Mouse (Mus musculus): Measurements from ENCODE around the gene Pyy. TPM values are rescaled to one million over a fixed set of nuclear protein-coding genes. Genes with fewer than 3 reads are reported as not detected.

Gene Pyy
- polyA plus RNA-seq, 1 experiment from 2014 or later, result not detected

DNA sequence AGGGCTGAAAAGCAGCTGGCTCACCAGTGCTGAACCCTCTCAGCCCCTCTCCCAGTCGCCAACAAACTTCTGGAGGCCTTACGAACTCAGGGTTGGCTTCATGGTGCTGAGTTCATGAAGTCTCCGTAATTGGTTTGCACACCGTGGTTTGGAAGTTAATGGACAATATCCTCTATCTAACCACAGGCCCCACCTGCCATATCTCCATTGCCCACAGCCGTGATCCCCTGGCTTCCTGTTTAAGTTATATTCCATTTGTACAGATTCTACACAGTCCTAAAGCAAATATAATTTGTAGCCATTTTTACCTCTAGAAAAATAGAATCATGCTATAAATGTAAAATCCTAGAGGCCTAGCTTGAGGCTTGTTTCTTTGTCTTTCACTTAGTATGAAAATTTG is 34.9 kb downstream of the Pyy start:
- DNase-seq (ENCODE audit: low spot score) (no peak), ATAC-seq (replicated peaks; ENCODE audit: low FRiP score, low read depth) (no peak)
- Histone ChIP-seq H3K4me3 (replicated peaks; ENCODE audit: low read depth, low read length) (no peak overlapping the region), H3K9me3 (replicated peaks; ENCODE audit: low read length) (no peaks in the 10 kb centered on the region), H3K4me2 (ENCODE audit: low read length) (no peak overlapping the region), H3K27ac (no peak overlapping the region), H3K36me3 (ENCODE audit: insufficient read depth, low read length) (no peaks in the 10 kb centered on the region), H3K4me1 (replicated peaks; ENCODE audit: insufficient read depth, low read length) (no peaks in the 10 kb centered on the region; the same call in 1 of the 2 replicates), H3K27me3 (ENCODE audit: insufficient read depth, low read length) (peaks cover 5% of the 10 kb centered on the region; the same call in 1 of the 2 replicates), H3K9ac (ENCODE audit: low read depth, low read length) (no peak overlapping the region)
- TF ChIP-seq CTCF (IDR thresholded peaks at IDR 0.05; ENCODE audit: low read depth), result no peak
- 84% methylated on average over 5 of the region's 5 CpGs for WGBS

DNA sequence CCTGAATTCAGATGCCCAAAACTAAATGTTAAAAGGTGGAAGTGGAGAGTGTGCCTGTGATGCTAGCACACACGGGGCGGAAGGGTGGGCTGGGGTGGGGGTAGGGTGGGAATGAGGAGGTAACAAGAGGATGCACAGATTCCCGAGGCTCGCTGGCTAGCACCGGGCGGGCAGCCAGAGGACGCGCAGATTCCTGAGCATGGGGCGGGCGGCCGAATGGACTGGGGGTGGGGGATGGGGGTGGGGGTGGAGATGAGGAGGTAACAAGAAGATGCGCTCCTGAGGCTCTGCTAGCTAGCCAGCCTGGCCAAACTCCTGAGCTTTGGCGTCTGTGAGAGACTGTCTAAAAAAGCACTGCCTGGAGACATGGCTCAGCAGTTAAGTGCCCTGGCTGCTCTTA is 37.2 kb downstream of the Pyy start:
- no peaks in the 10 kb centered on the region for H3K36me3 ChIP-seq (ENCODE audit: insufficient read depth, low read length)
- ATAC-seq (replicated peaks; ENCODE audit: low FRiP score, low read depth) (no peak), DNase-seq (ENCODE audit: low spot score) (no peak)
- H3K27ac ChIP-seq, result no peak overlapping the region
- no peak for TF ChIP-seq CTCF (IDR thresholded peaks at IDR 0.05; ENCODE audit: low read depth)
- H3K9ac ChIP-seq (ENCODE audit: low read depth, low read length), result no peak overlapping the region
- H3K9me3 ChIP-seq (replicated peaks; ENCODE audit: low read length), result no peaks in the 10 kb centered on the region
- H3K4me1 ChIP-seq (replicated peaks; ENCODE audit: insufficient read depth, low read length), result peaks cover 3% of the 10 kb centered on the region; the same call in 1 of the 2 replicates
- peaks cover 5% of the 10 kb centered on the region; the same call in 1 of the 2 replicates for H3K27me3 ChIP-seq (ENCODE audit: insufficient read depth, low read length)
- H3K4me2 ChIP-seq (ENCODE audit: low read length), result 0 out of 2 replicates have a peak overlapping the region, but pooled peaks have one; percentile 3
- H3K4me3 ChIP-seq (replicated peaks; ENCODE audit: low read depth, low read length), result no peak overlapping the region
- WGBS, result 3% methylated on average over 13 of the region's 13 CpGs

DNA sequence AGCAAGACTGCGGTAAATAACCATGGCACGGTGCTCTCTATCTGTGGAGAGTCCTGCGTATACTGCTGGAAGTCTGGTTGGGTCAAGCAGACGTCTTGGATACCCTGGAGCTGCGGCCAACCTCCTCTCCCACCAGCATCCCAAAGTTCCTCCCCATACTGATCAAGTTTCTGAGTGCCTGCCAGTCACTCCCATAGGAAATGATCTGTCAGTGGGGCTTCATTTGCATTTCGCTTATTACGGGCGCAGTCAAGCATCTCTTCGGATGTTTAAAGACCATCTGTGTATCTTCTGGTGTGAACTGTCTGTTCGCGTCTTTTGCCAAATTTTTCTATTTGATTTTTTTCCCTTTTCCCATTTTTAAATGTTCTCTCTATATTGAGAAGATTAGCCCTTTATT is 38.0 kb downstream of the Pyy start:
- no peak overlapping the region for H3K4me3 ChIP-seq (replicated peaks; ENCODE audit: low read depth, low read length)
- H3K4me1 ChIP-seq (replicated peaks; ENCODE audit: insufficient read depth, low read length), result peaks cover 3% of the 10 kb centered on the region; the same call in 1 of the 2 replicates
- 48% methylated on average over 11 of the region's 11 CpGs for WGBS
- no peak overlapping the region for H3K9ac ChIP-seq (ENCODE audit: low read depth, low read length)
- H3K4me2 ChIP-seq (ENCODE audit: low read length), result no peak overlapping the region
- TF ChIP-seq CTCF (IDR thresholded peaks at IDR 0.05; ENCODE audit: low read depth), result no peak
- no peak for ATAC-seq (replicated peaks; ENCODE audit: low FRiP score, low read depth)
- DNase-seq (ENCODE audit: low spot score), result no peak
- H3K36me3 ChIP-seq (ENCODE audit: insufficient read depth, low read length), result no peaks in the 10 kb centered on the region
- no peaks in the 10 kb centered on the region for H3K9me3 ChIP-seq (replicated peaks; ENCODE audit: low read length)
- no peak overlapping the region for H3K27ac ChIP-seq
- peaks cover 5% of the 10 kb centered on the region; the same call in 1 of the 2 replicates for H3K27me3 ChIP-seq (ENCODE audit: insufficient read depth, low read length)

GRCm38 (mm10) chr11:102068969-102069368 is 38.7 kb downstream of the Pyy start:
- ATAC-seq (replicated peaks; ENCODE audit: low FRiP score, low read depth), result no peak

GRCm38 (mm10) chr11:102063076-102063475 is 44.6 kb downstream of the Pyy start:
- 0 out of 2 replicates have a peak, but pooled peaks cover 3% of the 10 kb centered on the region for H3K36me3 ChIP-seq (ENCODE audit: insufficient read depth, low read length)
- no peak overlapping the region for H3K4me2 ChIP-seq (ENCODE audit: low read length)
- H3K27me3 ChIP-seq (ENCODE audit: insufficient read depth, low read length), result no peaks in the 10 kb centered on the region
- H3K4me1 ChIP-seq (replicated peaks; ENCODE audit: insufficient read depth, low read length), result 0 out of 2 replicates have a peak, but pooled peaks cover 3% of the 10 kb centered on the region
- no peak for DNase-seq (ENCODE audit: low spot score)
- no peak overlapping the region for H3K27ac ChIP-seq
- no peaks in the 10 kb centered on the region for H3K9me3 ChIP-seq (replicated peaks; ENCODE audit: low read length)
- ATAC-seq (replicated peaks; ENCODE audit: low FRiP score, low read depth), result no peak
- H3K4me3 ChIP-seq (replicated peaks; ENCODE audit: low read depth, low read length), result no peak overlapping the region
- 76% methylated on average over 13 of the region's 13 CpGs for WGBS
- no peak for TF ChIP-seq CTCF (IDR thresholded peaks at IDR 0.05; ENCODE audit: low read depth)
- H3K9ac ChIP-seq (ENCODE audit: low read depth, low read length), result no peak overlapping the region

More at GRCm38 (mm10) chr11:102068969-102069368, 38.7 kb downstream of the Pyy start:
- Histone ChIP-seq H3K27ac (no peak overlapping the region), H3K4me3 (replicated peaks; ENCODE audit: low read depth, low read length) (no peak overlapping the region), H3K4me1 (replicated peaks; ENCODE audit: insufficient read depth, low read length) (peaks cover 3% of the 10 kb centered on the region; the same call in 1 of the 2 replicates), H3K36me3 (ENCODE audit: insufficient read depth, low read length) (no peaks in the 10 kb centered on the region), H3K9me3 (replicated peaks; ENCODE audit: low read length) (no peaks in the 10 kb centered on the region), H3K4me2 (ENCODE audit: low read length) (no peak overlapping the region), H3K27me3 (ENCODE audit: insufficient read depth, low read length) (peaks cover 5% of the 10 kb centered on the region; the same call in 1 of the 2 replicates), H3K9ac (ENCODE audit: low read depth, low read length) (no peak overlapping the region)
- peak; percentile 32 for DNase-seq (ENCODE audit: low spot score)
- WGBS, result 46% methylated on average over 2 of the region's 2 CpGs
- peak; percentile 65 for TF ChIP-seq CTCF (IDR thresholded peaks at IDR 0.05; ENCODE audit: low read depth)

DNA sequence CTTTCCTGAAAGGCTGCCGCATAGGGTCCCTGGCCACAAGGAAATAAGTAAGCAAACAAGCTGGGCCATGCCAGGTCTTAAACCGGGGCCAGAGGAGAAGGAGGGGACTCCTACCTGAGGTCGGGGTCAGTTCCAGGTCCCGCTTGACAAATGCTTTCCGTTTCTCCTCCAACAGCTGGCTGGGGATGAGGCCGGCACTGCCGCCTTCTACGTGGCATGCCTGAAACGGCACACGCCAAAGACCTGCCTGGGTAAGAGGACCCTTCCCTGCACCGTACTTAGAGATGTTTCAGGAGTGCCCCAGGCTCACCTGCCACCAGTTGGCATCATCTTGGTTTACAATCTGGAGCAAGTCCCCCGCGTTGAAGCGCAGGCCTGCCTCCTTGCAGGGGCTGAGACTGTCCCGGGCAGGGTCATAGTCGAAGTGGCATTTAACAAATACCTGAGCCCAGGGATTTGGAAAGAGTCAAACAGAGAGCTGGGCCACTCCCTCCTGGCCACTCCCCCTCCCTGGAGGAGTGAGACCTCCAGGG is 45.6 kb downstream of the Pyy start:
- ATAC-seq (replicated peaks; ENCODE audit: low FRiP score, low read depth) (no peak), DNase-seq (ENCODE audit: low spot score) (no peak)
- H3K4me3 ChIP-seq (replicated peaks; ENCODE audit: low read depth, low read length), result no peak overlapping the region
- H3K27ac ChIP-seq, result no peak overlapping the region
- 0 out of 2 replicates have a peak, but pooled peaks cover 3% of the 10 kb centered on the region for H3K36me3 ChIP-seq (ENCODE audit: insufficient read depth, low read length)
- whole genome bisulfite sequencing, result 37% methylated on average over 16 of the region's 16 CpGs
- H3K9me3 ChIP-seq (replicated peaks; ENCODE audit: low read length), result no peaks in the 10 kb centered on the region
- H3K27me3 ChIP-seq (ENCODE audit: insufficient read depth, low read length), result no peaks in the 10 kb centered on the region
- no peak overlapping the region for H3K4me2 ChIP-seq (ENCODE audit: low read length)
- TF ChIP-seq CTCF (IDR thresholded peaks at IDR 0.05; ENCODE audit: low read depth), result no peak
- H3K4me1 ChIP-seq (replicated peaks; ENCODE audit: insufficient read depth, low read length), result no peaks in the 10 kb centered on the region
- no peak overlapping the region for H3K9ac ChIP-seq (ENCODE audit: low read depth, low read length)

All from kidney, postnatal 0 days (tissue).